Mouse (Mus musculus): Measurements from ENCODE around the gene Cks2.
"Not testable (repeated sequence)": the region's sequence is repeated elsewhere in the genome, so short reads cannot be mapped to it uniquely, and the experiment has no call there.

The Cks2 gene

GRCm38 (mm10) chr13:51638958-51639357, 6.1 kb upstream of the Cks2 start:
- no peak for DNase-seq (ENCODE audit: low read depth, low spot score)

GRCm38 (mm10) chr13:51641424-51641823, 3.6 kb upstream of the Cks2 start:
- DNase-seq (ENCODE audit: low read depth, low spot score): no peak

DNA sequence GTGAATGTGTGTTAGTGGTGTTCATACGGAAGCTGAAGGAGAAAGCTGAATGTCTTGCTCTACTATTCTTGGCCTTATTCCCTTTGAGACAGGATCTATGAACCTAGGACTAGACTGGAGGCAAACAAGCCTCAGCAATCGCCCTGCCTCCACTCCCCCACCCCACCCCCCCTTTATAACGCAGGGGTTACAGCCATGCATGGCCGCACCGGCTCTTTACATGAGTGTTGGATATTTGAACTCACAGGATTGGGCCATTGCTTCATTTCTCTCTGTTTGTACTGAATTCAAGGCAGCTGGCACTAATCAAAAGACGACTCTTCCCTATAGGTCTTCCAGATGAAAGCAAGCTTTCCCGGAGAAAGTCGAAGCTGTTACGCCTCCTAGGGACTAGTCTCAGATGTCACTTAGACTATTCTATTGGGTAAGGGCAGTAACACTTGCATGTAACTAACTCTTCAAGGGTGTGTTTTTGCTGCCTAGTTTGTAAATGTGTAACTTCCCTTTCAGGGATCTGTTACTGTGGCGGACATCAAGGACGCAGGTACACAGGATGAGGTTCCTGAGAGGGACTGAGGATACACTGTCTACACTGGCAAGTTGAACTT, 2.8 kb upstream of the Cks2 start:
- no peak for DNase-seq (ENCODE audit: low read depth, low spot score)

GRCm38 (mm10) chr13:51643924-51644828, 856 bp upstream of the Cks2 start:
- DNase-seq (ENCODE audit: low read depth, low spot score): no peak

DNA sequence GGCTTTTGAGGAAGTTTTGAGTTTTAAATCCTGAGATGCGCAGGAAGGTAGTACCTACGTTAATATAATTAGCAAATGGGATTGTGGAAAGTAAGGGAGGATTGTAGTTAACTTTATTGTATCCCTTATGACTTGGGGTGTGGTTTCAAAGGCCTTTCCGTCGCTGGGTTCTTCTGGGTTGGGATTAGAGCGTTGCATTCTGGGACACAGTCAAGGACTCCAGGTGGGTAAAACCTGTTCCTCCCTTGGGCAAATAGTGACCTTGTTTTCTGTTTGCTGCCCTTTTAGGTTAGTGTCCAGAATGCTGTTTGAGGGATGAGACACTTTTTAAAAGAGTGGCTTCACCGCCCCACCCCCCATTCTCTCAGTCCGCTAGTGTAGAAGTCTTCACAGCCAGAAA, 840 bp downstream of the Cks2 start:
- peak; percentile 34 for DNase-seq (ENCODE audit: low read depth, low spot score)

DNA sequence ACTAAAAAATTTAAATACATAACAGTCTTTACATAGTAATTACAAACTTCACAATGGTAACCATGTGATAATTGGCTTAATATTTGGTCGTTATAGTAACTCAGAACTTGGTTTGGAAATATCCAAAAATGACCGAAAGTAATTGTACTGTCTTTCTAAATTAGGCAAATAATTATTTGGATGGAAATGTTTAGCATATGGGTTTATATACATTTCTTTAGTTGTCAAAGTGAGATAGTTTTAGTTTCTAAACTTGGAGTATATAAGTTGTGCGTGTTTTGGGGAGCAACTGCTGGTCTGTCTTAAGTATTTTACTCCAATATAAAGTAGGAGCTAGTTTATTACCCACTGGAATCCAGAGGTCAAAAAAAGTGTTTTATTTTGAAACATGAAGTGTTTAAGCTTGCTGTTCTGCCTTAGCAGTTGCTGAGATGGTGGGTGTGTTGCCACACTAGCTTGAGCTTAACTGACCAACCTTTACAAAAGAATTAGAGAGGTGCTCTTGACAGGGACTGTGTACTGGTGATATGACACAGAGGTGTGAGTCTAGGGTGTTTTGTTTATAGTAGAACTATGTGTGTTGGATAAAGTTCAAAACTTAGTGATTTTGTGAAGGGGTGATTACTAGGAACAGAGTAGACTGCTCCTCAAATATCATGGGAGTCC, 1.5 kb downstream of the Cks2 start:
- DNase-seq (ENCODE audit: low read depth, low spot score): no peak

- DNase-seq (ENCODE audit: low read depth, low spot score): no peak
Measured at GRCm38 (mm10) chr13:51647770-51648169, 2.7 kb downstream of the Cks2 start.

GRCm38 (mm10) chr13:51648237-51648636, 3.2 kb downstream of the Cks2 start:
- DNase-seq (ENCODE audit: low read depth, low spot score): no peak

GRCm38 (mm10) chr13:51649740-51650139, 4.7 kb downstream of the Cks2 start:
- no peak for DNase-seq (ENCODE audit: low read depth, low spot score)

GRCm38 (mm10) chr13:51651408-51652064, 6.5 kb downstream of the Cks2 start, which contains the start of gene Secisbp2:
Gene Secisbp2, plus strand, starts transcription at chr13:51651697.
- peak; percentile 94 for DNase-seq (ENCODE audit: low read depth, low spot score)

- DNase-seq (ENCODE audit: low read depth, low spot score): no peak
Measured at GRCm38 (mm10) chr13:51653159-51653558, 8.1 kb downstream of the Cks2 start.

- DNase-seq (ENCODE audit: low read depth, low spot score): no peak
Measured at GRCm38 (mm10) chr13:51653961-51654360, 8.9 kb downstream of the Cks2 start.

DNA sequence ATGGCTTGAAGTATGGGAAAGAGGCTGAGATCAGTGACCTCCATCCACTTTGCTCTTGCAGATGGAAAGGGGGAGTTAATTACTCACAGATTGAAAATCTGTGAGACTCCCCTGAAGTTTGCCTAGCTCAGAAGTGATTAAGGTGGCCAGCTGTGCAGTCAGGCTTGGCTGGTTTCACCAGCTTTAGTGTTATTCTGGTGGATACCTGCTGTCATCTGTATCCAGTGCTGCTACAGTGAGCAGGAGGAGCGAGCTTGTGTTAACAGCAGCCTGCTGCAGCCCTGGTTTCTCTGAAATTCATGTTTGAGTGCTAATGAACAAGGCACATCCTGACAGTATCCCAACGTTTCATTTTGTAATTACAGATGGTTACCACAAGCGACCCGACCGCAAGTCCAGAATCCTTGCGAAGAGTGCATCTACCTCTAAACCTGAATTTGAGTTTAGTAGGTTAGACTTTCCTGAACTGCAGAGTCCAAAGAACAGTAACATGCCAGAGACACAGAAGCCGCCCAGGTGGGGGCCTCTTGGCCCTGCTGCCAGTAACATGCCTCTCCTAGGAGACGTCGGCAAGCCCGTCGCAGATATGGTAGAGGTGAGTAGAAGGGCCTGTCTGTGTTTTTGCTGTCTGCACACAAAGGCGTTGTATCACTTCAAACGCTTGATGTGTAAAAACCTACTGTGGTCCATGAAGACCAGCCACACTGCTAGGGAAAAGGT, 11.6 kb downstream of the Cks2 start:
- DNase-seq (ENCODE audit: low read depth, low spot score): no peak

DNA sequence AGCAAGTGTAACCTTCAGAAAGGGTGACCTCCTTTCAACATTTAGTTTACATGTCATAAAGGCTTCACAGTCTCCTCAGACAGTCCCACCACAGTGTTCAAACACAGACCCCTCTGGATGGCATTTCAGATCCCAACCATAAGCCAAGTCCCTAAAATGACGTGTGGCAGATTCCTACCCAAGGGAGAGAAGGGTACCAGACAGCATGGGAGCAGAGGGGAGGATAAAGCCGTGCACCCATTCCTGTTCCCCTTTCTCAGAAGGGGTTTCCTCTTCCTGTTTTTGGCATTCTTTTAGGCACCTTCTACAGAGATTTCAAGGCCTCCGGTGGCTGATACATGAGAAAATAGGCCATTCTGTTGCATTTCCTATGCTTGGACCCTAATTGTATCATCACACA, 13.1 kb downstream of the Cks2 start:
- DNase-seq (ENCODE audit: low read depth, low spot score): no peak

- DNase-seq (ENCODE audit: low read depth, low spot score): no peak
Measured at GRCm38 (mm10) chr13:51659573-51659972, 14.5 kb downstream of the Cks2 start.

DNA sequence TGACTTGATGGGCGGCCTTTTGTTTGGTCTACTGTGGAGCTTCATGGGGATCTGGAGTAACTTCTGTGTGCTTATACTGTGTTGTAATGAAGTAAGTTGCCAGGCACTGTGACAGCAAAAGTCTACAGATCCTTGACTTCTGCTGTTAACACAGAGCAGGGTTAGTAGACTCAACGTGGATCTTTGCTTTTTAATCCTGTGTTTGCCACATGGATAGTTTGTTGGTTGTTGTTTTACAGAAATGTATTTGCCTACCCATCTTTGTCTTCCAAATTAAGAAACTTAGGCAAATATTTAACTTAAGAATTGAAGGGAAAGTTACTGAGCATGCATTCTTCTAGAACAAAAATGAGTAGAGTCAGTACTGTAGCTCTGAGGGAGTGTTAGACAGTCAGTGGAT, 18.5 kb downstream of the Cks2 start:
- no peak for DNase-seq (ENCODE audit: low read depth, low spot score)

DNA sequence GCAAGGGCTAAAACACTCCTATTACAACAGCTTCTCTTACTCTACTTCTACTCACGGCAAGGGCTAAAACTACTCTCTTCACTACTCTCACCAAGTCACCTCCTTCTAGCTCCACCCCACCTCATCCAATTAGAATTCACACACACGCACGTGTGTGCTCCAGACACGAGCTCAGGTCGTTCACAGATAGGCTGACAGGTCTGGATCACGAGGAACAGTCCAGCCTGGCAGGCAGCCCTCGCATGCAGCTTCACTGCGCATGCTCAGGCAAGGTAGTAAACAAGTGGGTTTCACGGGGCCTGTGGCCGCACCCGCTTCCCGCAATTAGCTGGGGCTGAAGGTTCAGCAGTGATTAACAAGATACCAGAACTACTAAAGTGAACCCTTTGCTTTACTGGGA, 23.2 kb downstream of the Cks2 start:
- not testable (repeated sequence) for DNase-seq (ENCODE audit: low read depth, low spot score)

DNA sequence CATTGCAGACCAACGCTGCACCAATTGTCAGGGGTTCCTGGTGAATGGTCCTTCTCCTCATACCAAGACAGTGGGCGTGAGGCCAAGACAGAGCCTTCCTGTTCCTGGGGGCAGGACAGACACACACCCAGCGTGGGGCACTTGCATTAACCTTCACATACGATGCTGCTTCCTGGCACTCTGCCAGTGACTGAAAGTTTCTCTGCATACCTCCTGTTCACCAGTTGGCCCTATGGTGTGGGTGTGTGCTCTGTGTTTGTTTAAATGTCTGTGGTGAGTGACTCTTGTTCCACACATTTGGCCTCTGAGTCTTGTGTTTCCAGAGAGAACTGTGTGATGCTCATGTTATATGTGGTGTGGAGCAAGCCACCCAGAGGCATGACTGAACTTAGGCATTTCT, 31.6 kb downstream of the Cks2 start:
- DNase-seq (ENCODE audit: low read depth, low spot score): no peak

- DNase-seq (ENCODE audit: low read depth, low spot score): no peak
Measured at GRCm38 (mm10) chr13:51677041-51677440, 32.0 kb downstream of the Cks2 start.

- no peak for DNase-seq (ENCODE audit: low read depth, low spot score)
Measured at GRCm38 (mm10) chr13:51677630-51678185, 32.7 kb downstream of the Cks2 start.

DNA sequence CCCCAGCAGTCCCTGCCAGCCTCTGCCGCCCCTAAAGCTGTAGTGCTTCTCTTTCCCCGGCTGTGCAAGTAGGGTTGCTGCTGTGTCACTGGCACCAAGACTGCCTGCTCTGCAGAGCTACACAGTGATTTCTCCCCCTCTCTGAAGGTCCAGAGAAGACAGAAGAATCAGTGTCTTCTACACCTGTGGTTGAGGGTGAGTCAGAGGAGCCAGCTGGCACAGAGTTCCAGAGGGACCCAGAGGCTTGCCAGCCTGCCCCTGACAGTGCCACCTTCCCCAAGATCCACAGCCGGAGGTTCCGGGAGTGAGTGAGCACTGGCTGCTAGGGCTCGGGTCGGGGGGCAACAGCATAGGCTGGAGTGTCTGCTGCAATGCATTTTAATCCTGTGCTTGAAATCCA, 33.7 kb downstream of the Cks2 start:
- no peak for DNase-seq (ENCODE audit: low read depth, low spot score)
